Mouse (Mus musculus): ENCODE results near the gene Mast3. TPM values are rescaled to one million over a fixed set of nuclear protein-coding genes. Genes with fewer than 3 reads are reported as not detected.

The Mast3 gene
- polyA plus RNA-seq, 1 experiment: 84.2 TPM

- whole genome bisulfite sequencing: 78% methylated on average over 8 of the region's 8 CpGs
- TF ChIP-seq CTCF (IDR thresholded peaks at IDR 0.05; ENCODE audit: insufficient read depth, low read length): no peak
- TF ChIP-seq POLR2A (IDR thresholded peaks at IDR 0.05; ENCODE audit: borderline replicate concordance, extremely low read depth, low read depth, low read length): no peak
- Histone ChIP-seq H3K4me3 (replicated peaks; ENCODE audit: extremely low read depth, low read depth, low read length) (no peak overlapping the region), H3K4me1 (ENCODE audit: control insufficient read depth, insufficient read depth, low read length) (peaks cover 5% of the 10 kb centered on the region)
- DNase-seq: no peak
These were observed 4.3 kb upstream of the Mast3 start for GRCm38 (mm10) chr8:70808955-70809701.

- Histone ChIP-seq H3K4me1 (ENCODE audit: control insufficient read depth, insufficient read depth, low read length) (peaks cover 7% of the 10 kb centered on the region), H3K4me3 (replicated peaks; ENCODE audit: extremely low read depth, low read depth, low read length) (no peak within 1 kb of the TSS)
- TF ChIP-seq CTCF (IDR thresholded peaks at IDR 0.05; ENCODE audit: insufficient read depth, low read length) (no peak), POLR2A (IDR thresholded peaks at IDR 0.05; ENCODE audit: borderline replicate concordance, extremely low read depth, low read depth, low read length) (no peak)
- WGBS: 55% methylated on average over 5 of the region's 5 CpGs
- no peak for DNase-seq
These were observed 3.4 kb upstream of the Mast3 start, which contains the start of gene Il12rb1 for GRCm38 (mm10) chr8:70808239-70808638. Gene Il12rb1, plus strand, starts transcription at chr8:70808449.

GRCm38 (mm10) chr8:70807304-70807703 lies 2.5 kb upstream of the Mast3 start:
- WGBS: 56% methylated on average over 1 of the region's 1 CpGs
- no peak for TF ChIP-seq CTCF (IDR thresholded peaks at IDR 0.05; ENCODE audit: insufficient read depth, low read length)
- no peak for TF ChIP-seq POLR2A (IDR thresholded peaks at IDR 0.05; ENCODE audit: borderline replicate concordance, extremely low read depth, low read depth, low read length)

GRCm38 (mm10) chr8:70806541-70806940 lies 1.7 kb upstream of the Mast3 start:
- DNase-seq: no peak
- H3K4me3 ChIP-seq (replicated peaks; ENCODE audit: extremely low read depth, low read depth, low read length): no peak overlapping the region
- peaks cover 7% of the 10 kb centered on the region for H3K4me1 ChIP-seq (ENCODE audit: control insufficient read depth, insufficient read depth, low read length)
- 70% methylated on average over 4 of the region's 4 CpGs for WGBS
- TF ChIP-seq POLR2A (IDR thresholded peaks at IDR 0.05; ENCODE audit: borderline replicate concordance, extremely low read depth, low read depth, low read length) (no peak), CTCF (IDR thresholded peaks at IDR 0.05; ENCODE audit: insufficient read depth, low read length) (no peak)

More at GRCm38 (mm10) chr8:70807304-70807703, 2.5 kb upstream of the Mast3 start:
- no peak for DNase-seq
- Histone ChIP-seq H3K4me1 (ENCODE audit: control insufficient read depth, insufficient read depth, low read length) (peaks cover 7% of the 10 kb centered on the region), H3K4me3 (replicated peaks; ENCODE audit: extremely low read depth, low read depth, low read length) (no peak overlapping the region)

GRCm38 (mm10) chr8:70803761-70804480 lies 933 bp downstream of the Mast3 start:
- H3K4me1 ChIP-seq (ENCODE audit: control insufficient read depth, insufficient read depth, low read length): peaks cover 7% of the 10 kb centered on the region
- DNase-seq: peak; percentile 42
- H3K4me3 ChIP-seq (replicated peaks; ENCODE audit: extremely low read depth, low read depth, low read length): peak overlapping the region; percentile 68
- TF ChIP-seq CTCF (IDR thresholded peaks at IDR 0.05; ENCODE audit: insufficient read depth, low read length) (no peak), POLR2A (IDR thresholded peaks at IDR 0.05; ENCODE audit: borderline replicate concordance, extremely low read depth, low read depth, low read length) (0 out of 2 replicates have a peak, but pooled peaks have one; percentile 37)
- WGBS: 2% methylated on average over 47 of the region's 47 CpGs

- H3K4me1 ChIP-seq (ENCODE audit: control insufficient read depth, insufficient read depth, low read length): peaks cover 7% of the 10 kb centered on the region
- WGBS: 58% methylated on average over 11 of the region's 11 CpGs
- TF ChIP-seq CTCF (IDR thresholded peaks at IDR 0.05; ENCODE audit: insufficient read depth, low read length) (no peak), POLR2A (IDR thresholded peaks at IDR 0.05; ENCODE audit: borderline replicate concordance, extremely low read depth, low read depth, low read length) (no peak)
- no peak for DNase-seq
- H3K4me3 ChIP-seq (replicated peaks; ENCODE audit: extremely low read depth, low read depth, low read length): no peak overlapping the region
These were observed 1.9 kb downstream of the Mast3 start for GRCm38 (mm10) chr8:70802786-70803510.

GRCm38 (mm10) chr8:70801830-70802229 lies 3.0 kb downstream of the Mast3 start:
- WGBS: 77% methylated on average over 1 of the region's 1 CpGs
- Histone ChIP-seq H3K4me1 (ENCODE audit: control insufficient read depth, insufficient read depth, low read length) (peaks cover 7% of the 10 kb centered on the region), H3K4me3 (replicated peaks; ENCODE audit: extremely low read depth, low read depth, low read length) (no peak overlapping the region)
- TF ChIP-seq POLR2A (IDR thresholded peaks at IDR 0.05; ENCODE audit: borderline replicate concordance, extremely low read depth, low read depth, low read length) (no peak), CTCF (IDR thresholded peaks at IDR 0.05; ENCODE audit: insufficient read depth, low read length) (no peak)
- DNase-seq: no peak

GRCm38 (mm10) chr8:70801156-70801555 lies 3.7 kb downstream of the Mast3 start:
- Histone ChIP-seq H3K4me1 (ENCODE audit: control insufficient read depth, insufficient read depth, low read length) (peaks cover 7% of the 10 kb centered on the region), H3K4me3 (replicated peaks; ENCODE audit: extremely low read depth, low read depth, low read length) (no peak overlapping the region)
- DNase-seq: no peak
- WGBS: 22% methylated on average over 15 of the region's 15 CpGs
- TF ChIP-seq POLR2A (IDR thresholded peaks at IDR 0.05; ENCODE audit: borderline replicate concordance, extremely low read depth, low read depth, low read length) (no peak), CTCF (IDR thresholded peaks at IDR 0.05; ENCODE audit: insufficient read depth, low read length) (no peak)

- 63% methylated on average over 10 of the region's 10 CpGs for WGBS
- no peak overlapping the region for H3K4me3 ChIP-seq (replicated peaks; ENCODE audit: extremely low read depth, low read depth, low read length)
- DNase-seq: no peak
These were observed 4.2 kb downstream of the Mast3 start for GRCm38 (mm10) chr8:70800648-70801047.

More at GRCm38 (mm10) chr8:70800648-70801047, 4.2 kb downstream of the Mast3 start:
- TF ChIP-seq CTCF (IDR thresholded peaks at IDR 0.05; ENCODE audit: insufficient read depth, low read length) (no peak), POLR2A (IDR thresholded peaks at IDR 0.05; ENCODE audit: borderline replicate concordance, extremely low read depth, low read depth, low read length) (no peak)
- peaks cover 7% of the 10 kb centered on the region for H3K4me1 ChIP-seq (ENCODE audit: control insufficient read depth, insufficient read depth, low read length)
